Mouse (Mus musculus) effector memory CD4-positive, alpha-beta T cell, adult 7 months (primary cell): ENCODE data around the gene Def6. TPM values are rescaled to one million over a fixed set of nuclear protein-coding genes. Genes with fewer than 3 reads are reported as not detected.

Experiments
- polyA plus RNA-seq: library from polyadenylated mRNA; unstranded; fragments of 100-300 nt; shearing (Covaris generic); gene quantifications from one replicate; pipeline ENCODE4 v1.2.1, GENCODE M21; 2017

The Def6 gene
- polyA plus RNA-seq = 192 TPM

GRCm38 (mm10) chr17:28207591-28208313 is at the start of gene Def6:
Gene Def6 (plus strand): TSS chr17:28207778.

GRCm38 (mm10) chr17:28176775-28177539 is 30.6 kb upstream of the Def6 start, which contains the start of gene Zfp523:
Gene Zfp523 (plus strand): TSS chr17:28177129.

GRCm38 (mm10) chr17:28232475-28233060 is 25.0 kb downstream of the Def6 start, which contains the start of gene Ppard:
Gene Ppard (plus strand): TSS chr17:28232700.

Other genes starting within 250 kb of the Def6 start
- 0.69 TPM for gene Tcp11, start 127.1 kb upstream of the Def6 start, polyA plus RNA-seq
- gene Scube3, start 65.6 kb upstream of the Def6 start, polyA plus RNA-seq = 0.21 TPM
- 18.0 TPM for gene Zfp523, start 30.6 kb upstream of the Def6 start, polyA plus RNA-seq
- gene Ppard, start 24.9 kb downstream of the Def6 start, polyA plus RNA-seq = 3.7 TPM
- 15.5 TPM for gene Fance, start 105.7 kb downstream of the Def6 start, polyA plus RNA-seq
- 257 TPM for gene Rpl10a, start 120.7 kb downstream of the Def6 start, polyA plus RNA-seq
- gene Tead3, start 143.0 kb downstream of the Def6 start, polyA plus RNA-seq = not detected
- 0.87 TPM for gene Tulp1, start 157.4 kb downstream of the Def6 start, polyA plus RNA-seq